Mouse (Mus musculus): ENCODE data around the gene Fkbp2. TPM values are rescaled to one million over a fixed set of nuclear protein-coding genes. Genes with fewer than 3 reads are reported as not detected.
A peak's percentile ranks its signal among the peaks of the same experiment; 100 is the strongest.

The Fkbp2 gene
- polyA plus RNA-seq (2012; rRNA removed) = 33.2 and 39.4 TPM in 2 replicates

GRCm38 (mm10) chr19:6980381-6981093 lies at the start of gene Fkbp2:
TSS of gene Fkbp2 (minus strand) at chr19:6980501.
- no peaks in the 10 kb centered on the region for H3K27me3 ChIP-seq (ENCODE audit: control insufficient read depth, insufficient read depth, low read length)
- peaks cover 6% of the 10 kb centered on the region; the same call in 1 of the 2 replicates for H3K36me3 ChIP-seq (ENCODE audit: control insufficient read depth, insufficient read depth, low read length)
- H3K4me1 ChIP-seq (replicated peaks; ENCODE audit: control insufficient read depth, insufficient read depth, low read length) = peaks cover 28% of the 10 kb centered on the region
- peak; percentile 98 for DNase-seq
- H3K4me3 ChIP-seq (ENCODE audit: control insufficient read depth, insufficient read depth, low read length) = peak within 1 kb of the TSS; percentile 65
- peak within 1 kb of the TSS; percentile 53 for H3K27ac ChIP-seq (ENCODE audit: control insufficient read depth, insufficient read depth, low read length)
- TF ChIP-seq POLR2A (IDR thresholded peaks at IDR 0.05; ENCODE audit: control insufficient read depth, extremely low read depth, insufficient read depth, low read length, poor library complexity) (peak; percentile 35), CTCF (IDR thresholded peaks at IDR 0.05; ENCODE audit: borderline replicate concordance, control insufficient read depth, extremely low read depth, insufficient read depth, low read length, poor library complexity) (peak; percentile 37; the same call in 1 of the 2 replicates)
- under 1% methylated on average over 38 of the region's 38 CpGs for WGBS

GRCm38 (mm10) chr19:7029531-7029930 lies 49.2 kb upstream of the Fkbp2 start:
- TF ChIP-seq POLR2A (IDR thresholded peaks at IDR 0.05; ENCODE audit: control insufficient read depth, extremely low read depth, insufficient read depth, low read length, poor library complexity) (no peak), CTCF (IDR thresholded peaks at IDR 0.05; ENCODE audit: borderline replicate concordance, control insufficient read depth, extremely low read depth, insufficient read depth, low read length, poor library complexity) (no peak)
- 97% methylated on average over 5 of the region's 5 CpGs for WGBS
- H3K27me3 ChIP-seq (ENCODE audit: control insufficient read depth, insufficient read depth, low read length) = no peaks in the 10 kb centered on the region
- no peak overlapping the region for H3K4me3 ChIP-seq (ENCODE audit: control insufficient read depth, insufficient read depth, low read length)
- H3K36me3 ChIP-seq (ENCODE audit: control insufficient read depth, insufficient read depth, low read length) = peaks cover 97% of the 10 kb centered on the region
- no peak for DNase-seq
- H3K4me1 ChIP-seq (replicated peaks; ENCODE audit: control insufficient read depth, insufficient read depth, low read length) = no peaks in the 10 kb centered on the region
- no peak overlapping the region for H3K27ac ChIP-seq (ENCODE audit: control insufficient read depth, insufficient read depth, low read length)

GRCm38 (mm10) chr19:7020224-7020641 lies 39.9 kb upstream of the Fkbp2 start:
- peaks cover 41% of the 10 kb centered on the region for H3K36me3 ChIP-seq (ENCODE audit: control insufficient read depth, insufficient read depth, low read length)
- peak overlapping the region; percentile 88 for H3K27ac ChIP-seq (ENCODE audit: control insufficient read depth, insufficient read depth, low read length)
- WGBS = 15% methylated on average over 3 of the region's 3 CpGs
- no peak overlapping the region for H3K4me3 ChIP-seq (ENCODE audit: control insufficient read depth, insufficient read depth, low read length)
- no peaks in the 10 kb centered on the region for H3K27me3 ChIP-seq (ENCODE audit: control insufficient read depth, insufficient read depth, low read length)
- DNase-seq = peak; percentile 78
- H3K4me1 ChIP-seq (replicated peaks; ENCODE audit: control insufficient read depth, insufficient read depth, low read length) = peaks cover 19% of the 10 kb centered on the region
- TF ChIP-seq CTCF (IDR thresholded peaks at IDR 0.05; ENCODE audit: borderline replicate concordance, control insufficient read depth, extremely low read depth, insufficient read depth, low read length, poor library complexity) (no peak), POLR2A (IDR thresholded peaks at IDR 0.05; ENCODE audit: control insufficient read depth, extremely low read depth, insufficient read depth, low read length, poor library complexity) (no peak)

- H3K27ac ChIP-seq (ENCODE audit: control insufficient read depth, insufficient read depth, low read length) = peak within 1 kb of the TSS; percentile 93
- 3% methylated on average over 5 of the region's 5 CpGs for WGBS
- TF ChIP-seq POLR2A (IDR thresholded peaks at IDR 0.05; ENCODE audit: control insufficient read depth, extremely low read depth, insufficient read depth, low read length, poor library complexity) = peak; percentile 68; the same call in 1 of the 2 replicates
- no peak for TF ChIP-seq CTCF (IDR thresholded peaks at IDR 0.05; ENCODE audit: borderline replicate concordance, control insufficient read depth, extremely low read depth, insufficient read depth, low read length, poor library complexity)
- H3K36me3 ChIP-seq (ENCODE audit: control insufficient read depth, insufficient read depth, low read length) = peaks cover 38% of the 10 kb centered on the region
- DNase-seq = peak; percentile 86
- H3K4me3 ChIP-seq (ENCODE audit: control insufficient read depth, insufficient read depth, low read length) = peak within 1 kb of the TSS; percentile 90
- no peaks in the 10 kb centered on the region for H3K27me3 ChIP-seq (ENCODE audit: control insufficient read depth, insufficient read depth, low read length)
- H3K4me1 ChIP-seq (replicated peaks; ENCODE audit: control insufficient read depth, insufficient read depth, low read length) = peaks cover 19% of the 10 kb centered on the region
Measured at GRCm38 (mm10) chr19:7019191-7019590, 38.9 kb upstream of the Fkbp2 start, which contains the start of gene Fermt3. TSS of gene Fermt3 (minus strand) at chr19:7019469.

- Histone ChIP-seq H3K27me3 (ENCODE audit: control insufficient read depth, insufficient read depth, low read length) (no peaks in the 10 kb centered on the region), H3K27ac (ENCODE audit: control insufficient read depth, insufficient read depth, low read length) (peak overlapping the region; percentile 93), H3K4me3 (ENCODE audit: control insufficient read depth, insufficient read depth, low read length) (peak overlapping the region; percentile 90), H3K36me3 (ENCODE audit: control insufficient read depth, insufficient read depth, low read length) (peaks cover 38% of the 10 kb centered on the region), H3K4me1 (replicated peaks; ENCODE audit: control insufficient read depth, insufficient read depth, low read length) (peaks cover 19% of the 10 kb centered on the region)
- 4% methylated on average over 11 of the region's 11 CpGs for WGBS
- TF ChIP-seq POLR2A (IDR thresholded peaks at IDR 0.05; ENCODE audit: control insufficient read depth, extremely low read depth, insufficient read depth, low read length, poor library complexity) (no peak), CTCF (IDR thresholded peaks at IDR 0.05; ENCODE audit: borderline replicate concordance, control insufficient read depth, extremely low read depth, insufficient read depth, low read length, poor library complexity) (no peak)
- peak; percentile 25 for DNase-seq
Measured at GRCm38 (mm10) chr19:7018546-7018945, 38.2 kb upstream of the Fkbp2 start.

GRCm38 (mm10) chr19:7017541-7018457 lies 37.5 kb upstream of the Fkbp2 start:
- 14% methylated on average over 12 of the region's 12 CpGs for WGBS
- Histone ChIP-seq H3K27me3 (ENCODE audit: control insufficient read depth, insufficient read depth, low read length) (no peaks in the 10 kb centered on the region), H3K4me3 (ENCODE audit: control insufficient read depth, insufficient read depth, low read length) (peak overlapping the region; percentile 90), H3K27ac (ENCODE audit: control insufficient read depth, insufficient read depth, low read length) (peak overlapping the region; percentile 93), H3K36me3 (ENCODE audit: control insufficient read depth, insufficient read depth, low read length) (peaks cover 38% of the 10 kb centered on the region), H3K4me1 (replicated peaks; ENCODE audit: control insufficient read depth, insufficient read depth, low read length) (peaks cover 19% of the 10 kb centered on the region)
- no peak for TF ChIP-seq CTCF (IDR thresholded peaks at IDR 0.05; ENCODE audit: borderline replicate concordance, control insufficient read depth, extremely low read depth, insufficient read depth, low read length, poor library complexity)
- TF ChIP-seq POLR2A (IDR thresholded peaks at IDR 0.05; ENCODE audit: control insufficient read depth, extremely low read depth, insufficient read depth, low read length, poor library complexity) = peak; percentile 4; the same call in 1 of the 2 replicates
- peak; percentile 57 for DNase-seq
